Mouse (Mus musculus) spleen, postnatal 14 days (tissue): ENCODE data around the gene H13.
A peak's percentile ranks its signal among the peaks of the same experiment; 100 is the strongest.
"Not testable (repeated sequence)": the region's sequence is repeated elsewhere in the genome, so short reads cannot be mapped to it uniquely, and the experiment has no call there.

Source experiments
- DNase-seq, 2 experiments: peaks; one replicate each; pipeline ENCODE4 v3.0.0; 2021 to 2022; ENCODE audit warnings: low spot score in 2 of 2

Gene H13

GRCm38 (mm10) chr2:152661163-152661562 is 8.1 kb upstream of the H13 start:
- DNase-seq, result no peak

GRCm38 (mm10) chr2:152666191-152666590 is 3.1 kb upstream of the H13 start:
- DNase-seq, result not testable (repeated sequence)

GRCm38 (mm10) chr2:152669639-152670484 is 601 bp downstream of the H13 start:
- no peak for DNase-seq

- peak; percentile 45 to 55 for DNase-seq
Measured at GRCm38 (mm10) chr2:152670983-152671641, 1.9 kb downstream of the H13 start.

GRCm38 (mm10) chr2:152671642-152671999 is 2.4 kb downstream of the H13 start:
- DNase-seq, result peak in 1 of 2 experiments; percentile 36

- no peak for DNase-seq
Measured at GRCm38 (mm10) chr2:152672166-152672565, 2.9 kb downstream of the H13 start.

GRCm38 (mm10) chr2:152674148-152674547 is 4.9 kb downstream of the H13 start:
- DNase-seq, result no peak

GRCm38 (mm10) chr2:152675252-152675791 is 6.1 kb downstream of the H13 start:
- DNase-seq, result no peak

GRCm38 (mm10) chr2:152678302-152678701 is 9.0 kb downstream of the H13 start:
- DNase-seq, result no peak

GRCm38 (mm10) chr2:152678925-152679324 is 9.7 kb downstream of the H13 start:
- DNase-seq, result no peak

- DNase-seq, result no peak
Measured at GRCm38 (mm10) chr2:152679701-152680355, 10.6 kb downstream of the H13 start.

GRCm38 (mm10) chr2:152683086-152683485 is 13.8 kb downstream of the H13 start:
- DNase-seq, result no peak

- DNase-seq, result no peak
Measured at GRCm38 (mm10) chr2:152686399-152686798, 17.1 kb downstream of the H13 start.

- DNase-seq, result peak; percentile 22 to 52
Measured at GRCm38 (mm10) chr2:152686806-152687267, 17.6 kb downstream of the H13 start, which contains the start of gene Mcts2. Gene Mcts2, plus strand, starts transcription at chr2:152687035.

GRCm38 (mm10) chr2:152691564-152692217 is 22.4 kb downstream of the H13 start:
- DNase-seq, result no peak

- DNase-seq, result peak in 1 of 2 experiments; percentile 57
Measured at GRCm38 (mm10) chr2:152693233-152693632, 24.0 kb downstream of the H13 start.

GRCm38 (mm10) chr2:152693735-152694134 is 24.5 kb downstream of the H13 start:
- DNase-seq, result no peak

GRCm38 (mm10) chr2:152694708-152695107 is 25.4 kb downstream of the H13 start:
- no peak for DNase-seq

GRCm38 (mm10) chr2:152696016-152696415 is 26.8 kb downstream of the H13 start:
- DNase-seq, result no peak

- DNase-seq, result peak; percentile 81 to 92
Measured at GRCm38 (mm10) chr2:152696476-152697164, 27.4 kb downstream of the H13 start.

GRCm38 (mm10) chr2:152700138-152700537 is 30.9 kb downstream of the H13 start:
- DNase-seq, result no peak
